Mouse (Mus musculus) CH12F3 (cell line): ENCODE measurements around the gene Gnptg.

Experiments
- in situ Hi-C: fragments of 300-500 bp; cut with MboI; formaldehyde crosslinking; loops from 2 replicates; pipeline ENCODE4 v1.14.3; 2020; ENCODE audit warnings: low sequenced_read_pairs

Gnptg gene

DNA sequence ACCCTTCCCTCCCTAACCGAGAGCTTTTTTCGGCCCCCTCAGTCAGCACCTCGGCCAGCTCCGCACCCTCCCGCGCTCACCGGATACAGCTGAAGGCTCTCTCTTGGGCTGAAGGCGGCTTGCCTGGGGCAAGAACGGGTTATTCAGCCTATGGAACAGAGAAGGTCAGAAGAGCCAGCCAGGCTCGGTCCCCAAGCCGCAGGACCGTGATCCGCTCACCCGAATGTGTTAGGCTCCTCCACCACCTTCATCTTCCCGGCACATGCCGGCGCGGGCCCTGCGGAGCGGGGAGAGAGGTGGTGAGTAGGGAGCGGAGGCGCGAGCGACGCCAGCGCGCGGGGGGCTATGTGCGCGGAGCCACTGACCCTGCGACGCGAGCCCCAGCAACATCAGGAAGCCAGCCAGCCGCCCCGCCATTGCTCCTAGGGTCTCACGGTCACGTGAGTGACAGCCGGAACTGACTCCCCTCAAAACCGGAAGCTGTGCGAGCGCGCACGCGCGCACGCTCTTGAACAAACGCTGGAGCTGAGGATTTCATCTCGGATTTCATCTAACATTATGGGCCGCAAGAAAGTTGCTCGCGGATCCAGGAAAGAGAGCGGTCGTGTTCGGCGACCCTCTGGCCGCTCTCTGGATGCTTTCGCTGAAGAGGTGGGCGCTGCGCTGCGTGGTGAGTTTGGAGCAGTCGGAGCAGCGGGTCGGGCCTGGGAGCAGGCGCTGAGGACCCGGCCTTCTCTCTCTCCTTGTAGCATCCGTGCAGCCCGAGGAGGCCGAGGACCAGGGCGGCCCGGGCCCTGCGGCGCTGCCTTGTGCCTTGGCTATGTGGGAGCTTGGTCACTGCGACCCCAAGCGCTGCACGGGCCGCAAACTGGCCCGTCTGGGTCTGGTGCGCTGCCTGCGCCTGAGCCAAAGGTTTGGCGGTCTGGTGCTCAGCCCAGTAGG is at the start of gene Gnptg, which contains the start of gene Tsr3:
Gene Gnptg (minus strand): TSS at position 430 of the 942 bp plus-strand sequence.
Gene Tsr3 (plus strand): TSS at position 476 of the 942 bp plus-strand sequence.
- in situ Hi-C loops: no loop called here

- in situ Hi-C loops: no loop called here
These were observed 48.9 kb upstream of the Gnptg start for GRCm38 (mm10) chr17:25288842-25289241.

GRCm38 (mm10) chr17:25285033-25285432 is 45.1 kb upstream of the Gnptg start:
- in situ Hi-C loops: no loop called here

DNA sequence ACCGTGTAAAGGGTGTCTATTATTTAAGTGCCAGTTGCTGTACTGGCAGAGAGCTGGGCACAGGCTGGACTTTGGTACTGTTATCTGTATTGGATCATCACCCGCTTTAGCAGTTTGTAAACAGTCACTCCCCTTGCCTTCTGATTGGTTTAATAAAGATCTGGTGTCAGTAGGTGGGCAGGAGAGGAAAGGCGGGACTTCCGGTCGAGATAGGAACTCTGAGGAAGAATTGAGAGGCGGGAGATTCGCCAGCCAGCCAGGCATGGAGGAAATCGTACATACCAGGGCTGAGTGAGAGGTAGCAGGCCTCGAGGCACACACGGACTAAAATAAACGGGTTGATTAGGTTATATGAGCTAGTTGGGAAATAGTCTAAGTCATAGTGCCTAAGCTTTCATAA is 42.2 kb upstream of the Gnptg start:
- in situ Hi-C loops: no loop called here

DNA sequence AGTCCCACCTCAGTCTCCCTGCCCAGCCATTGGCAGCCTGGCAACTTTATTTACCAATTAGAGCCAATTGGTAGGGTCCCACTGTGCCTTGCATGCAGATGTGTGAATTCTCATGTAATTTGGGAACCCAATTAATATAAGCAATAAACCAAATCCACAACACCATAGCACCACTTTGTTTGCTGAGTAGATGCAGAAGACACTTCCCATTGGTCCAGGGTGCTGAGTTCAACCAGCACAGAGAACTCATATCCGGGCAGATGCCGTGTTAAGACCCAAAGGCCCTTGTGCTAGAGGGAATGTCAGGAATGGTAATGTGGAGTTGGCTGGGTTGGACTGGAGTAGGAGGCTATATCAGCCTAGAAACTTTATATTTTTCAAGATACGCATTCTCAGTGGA is 35.9 kb upstream of the Gnptg start:
- in situ Hi-C loops: no loop called here

DNA sequence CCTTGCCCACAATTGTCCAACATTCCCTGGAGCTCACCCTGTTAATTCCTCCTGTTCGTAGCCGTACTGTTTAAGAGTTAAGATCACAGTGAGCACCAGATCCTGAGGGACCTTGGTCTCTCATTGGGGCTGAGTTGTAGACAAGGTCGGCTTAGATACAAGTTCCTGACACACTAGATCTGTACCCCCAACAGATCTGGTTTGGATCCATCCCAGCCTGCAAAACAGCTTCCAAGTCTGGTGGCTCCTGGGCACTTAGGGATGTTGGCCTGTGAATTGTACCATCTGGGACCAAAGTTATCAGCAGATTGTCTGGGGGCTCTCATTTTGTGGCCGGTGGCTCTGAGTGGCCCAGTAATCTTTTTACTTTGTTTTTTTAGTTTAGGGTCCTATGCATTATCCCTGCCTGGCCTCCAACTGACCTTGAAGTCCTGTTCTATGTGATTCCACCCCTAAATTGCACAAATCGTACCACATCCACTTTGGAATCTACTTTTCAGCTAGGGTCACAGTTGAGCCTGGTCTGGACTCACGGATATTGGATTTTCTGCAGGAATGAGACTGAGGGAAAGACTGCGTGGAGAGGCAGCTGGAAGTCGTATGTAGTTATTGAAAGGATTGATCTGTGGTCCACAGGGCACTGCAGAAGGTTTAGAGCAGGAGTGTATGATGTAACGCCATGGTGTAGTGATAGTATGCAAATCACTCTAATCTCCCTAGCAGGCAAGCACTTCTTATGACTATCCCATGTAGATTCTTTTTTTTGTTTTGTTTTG is 34.8 kb upstream of the Gnptg start, which contains the start of gene Ube2i:
Gene Ube2i (minus strand): TSS at position 52 of the 776 bp plus-strand sequence.
- in situ Hi-C loops: no loop called here

- in situ Hi-C loops: no loop called here
These were observed 34.0 kb upstream of the Gnptg start for GRCm38 (mm10) chr17:25273706-25274501.

DNA sequence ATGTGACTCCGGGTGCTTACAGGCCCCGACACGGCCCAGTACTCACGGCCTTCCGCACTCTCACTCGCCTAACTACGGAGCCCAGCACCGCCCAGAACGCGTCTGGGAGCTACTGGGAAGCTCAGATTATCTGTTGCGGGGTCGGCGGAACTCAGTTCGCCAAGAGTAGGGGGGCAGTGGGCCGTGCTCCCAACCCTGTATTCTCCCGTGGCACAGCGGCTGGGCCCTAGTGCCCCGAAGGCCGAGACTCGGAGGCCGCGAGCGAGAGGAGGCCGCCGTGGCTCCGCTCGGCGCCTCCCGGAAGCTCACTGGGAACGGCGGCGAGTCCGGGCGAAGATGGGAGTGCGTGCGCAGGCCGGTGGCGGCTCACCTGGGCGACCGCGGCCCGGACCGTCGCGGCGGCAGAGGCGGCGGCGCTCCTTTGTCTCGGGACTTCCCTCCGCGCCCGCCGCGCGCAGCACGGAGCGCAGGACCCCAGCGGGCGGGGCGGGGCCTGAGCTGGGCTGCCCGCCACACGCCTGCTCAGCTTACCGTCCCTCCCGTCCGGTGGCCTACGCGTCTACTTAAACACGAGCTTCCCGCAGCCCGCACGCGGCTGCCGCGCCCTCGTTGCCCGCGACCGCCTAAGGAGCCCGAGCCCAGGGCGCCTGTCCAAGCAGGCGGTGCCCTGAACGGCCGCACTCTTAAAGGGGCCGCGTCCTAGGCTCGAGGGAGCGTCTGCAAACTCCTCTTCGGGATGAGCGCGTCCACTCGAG is 33.2 kb upstream of the Gnptg start:
- in situ Hi-C loops: no loop called here

GRCm38 (mm10) chr17:25272326-25272725 is 32.4 kb upstream of the Gnptg start:
- in situ Hi-C loops: no loop called here

GRCm38 (mm10) chr17:25270795-25271335 is 30.9 kb upstream of the Gnptg start:
- in situ Hi-C loops: no loop called here

DNA sequence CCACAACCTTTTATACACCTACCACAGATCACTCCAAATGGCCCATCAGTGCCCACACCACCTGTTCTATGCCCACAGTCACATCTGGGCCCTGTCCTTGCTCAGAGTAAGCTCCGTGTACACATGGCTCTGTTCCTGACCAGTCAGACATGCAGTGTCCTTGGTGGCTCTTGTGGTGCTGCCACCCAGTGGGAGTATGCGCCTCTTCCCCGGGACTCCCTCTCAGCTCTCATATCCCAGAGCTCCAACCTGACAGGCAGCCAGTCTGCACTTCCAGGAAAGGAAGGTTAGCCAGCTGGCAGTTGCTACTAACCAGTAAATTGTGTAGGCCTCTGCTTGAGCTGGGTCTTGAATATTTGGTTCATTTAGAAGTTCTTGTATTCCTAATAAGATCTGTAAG is 24.5 kb upstream of the Gnptg start:
- in situ Hi-C loops: no loop called here

DNA sequence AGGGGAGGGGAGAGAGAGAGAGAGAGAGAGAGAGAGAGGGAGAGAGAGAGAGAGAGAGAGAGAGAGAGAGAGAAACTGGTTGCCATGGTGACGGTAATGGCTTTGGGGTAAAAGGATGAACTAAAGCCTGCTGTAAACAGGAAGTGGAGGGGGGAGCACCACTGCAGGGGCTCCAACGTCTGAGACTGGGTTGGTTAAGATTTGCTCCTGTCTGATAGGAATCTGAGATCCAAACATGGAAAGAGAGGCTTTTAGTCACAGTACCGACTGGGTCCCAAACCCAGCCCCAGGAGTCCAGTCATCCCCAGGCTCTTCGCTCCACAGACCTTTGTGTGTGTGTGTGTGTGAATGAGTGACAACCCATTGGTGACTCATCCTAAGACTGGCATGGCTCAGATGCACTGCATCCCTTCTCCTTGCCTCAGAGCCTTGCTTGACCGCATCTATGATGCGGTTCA is 17.9 kb upstream of the Gnptg start:
- in situ Hi-C loops: no loop called here

DNA sequence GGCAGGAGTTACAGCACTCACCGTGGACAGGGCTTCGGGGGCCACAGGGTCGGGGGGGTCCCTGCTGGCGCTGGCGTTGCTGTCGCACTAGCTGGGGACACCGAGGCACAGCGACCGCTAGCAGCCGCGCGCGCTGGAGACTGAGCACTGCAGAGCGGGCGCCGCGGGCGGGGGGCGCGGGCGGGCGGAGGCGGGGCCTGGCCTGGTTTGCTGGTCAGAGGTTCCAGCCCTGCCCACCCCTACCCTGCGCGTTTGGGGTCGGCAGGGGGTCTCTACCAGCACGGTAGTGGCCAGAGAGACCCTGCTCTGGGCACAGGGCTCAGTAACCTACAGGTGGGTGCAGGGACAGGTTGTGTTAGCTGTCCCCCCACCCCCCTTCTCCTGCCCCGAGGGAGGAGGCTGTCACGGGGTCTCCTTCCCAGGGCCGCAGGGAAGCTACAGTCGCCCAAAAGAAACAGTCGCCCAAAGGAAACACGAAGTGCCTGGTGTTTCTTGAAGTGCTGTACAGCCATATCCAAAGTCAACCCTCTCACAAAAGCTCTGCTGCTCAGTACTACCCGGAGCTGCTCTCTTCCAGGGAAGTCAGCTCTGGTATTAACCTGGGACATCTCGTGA is 16.3 kb upstream of the Gnptg start, which contains the start of gene Baiap3:
Gene Baiap3 (minus strand): TSS at position 225 of the 615 bp plus-strand sequence.
- in situ Hi-C loops: no loop called here

GRCm38 (mm10) chr17:25255110-25255509 is 15.2 kb upstream of the Gnptg start:
- in situ Hi-C loops: no loop called here

- in situ Hi-C loops: no loop called here
These were observed 13.8 kb upstream of the Gnptg start for GRCm38 (mm10) chr17:25253760-25254159.

DNA sequence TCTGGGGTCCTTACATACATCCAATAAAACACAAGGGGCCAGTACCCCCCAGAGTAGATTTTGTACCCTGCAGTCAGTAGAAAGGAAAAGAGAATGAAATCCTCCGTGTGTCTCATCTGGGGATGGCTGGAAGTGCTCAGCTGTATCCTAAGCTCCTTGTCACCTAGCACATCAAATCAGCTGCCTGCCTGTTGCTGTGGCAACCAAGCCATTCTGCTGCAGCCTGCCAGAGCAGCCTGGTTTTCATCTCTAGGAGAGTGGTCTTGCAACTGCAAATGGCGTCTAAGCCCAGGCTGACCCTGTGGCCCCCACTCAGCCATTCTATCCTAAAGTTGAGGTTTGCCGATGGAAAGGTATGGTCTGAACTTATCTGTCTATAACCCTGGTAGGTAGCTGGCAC is 12.7 kb upstream of the Gnptg start:
- in situ Hi-C loops: no loop called here

GRCm38 (mm10) chr17:25250181-25250835 is 10.4 kb upstream of the Gnptg start:
- in situ Hi-C loops: no loop called here

GRCm38 (mm10) chr17:25248033-25248750 is 8.3 kb upstream of the Gnptg start:
- in situ Hi-C loops: no loop called here
